Mouse (Mus musculus): ENCODE results near the gene Dynlrb2. TPM values are rescaled to one million over a fixed set of nuclear protein-coding genes. Genes with fewer than 3 reads are reported as not detected.
A peak's percentile ranks its signal among the peaks of the same experiment; 100 is the strongest.

The Dynlrb2 gene
- total and polyA plus RNA-seq, 2 experiments from 2014 or later, result not detected

DNA sequence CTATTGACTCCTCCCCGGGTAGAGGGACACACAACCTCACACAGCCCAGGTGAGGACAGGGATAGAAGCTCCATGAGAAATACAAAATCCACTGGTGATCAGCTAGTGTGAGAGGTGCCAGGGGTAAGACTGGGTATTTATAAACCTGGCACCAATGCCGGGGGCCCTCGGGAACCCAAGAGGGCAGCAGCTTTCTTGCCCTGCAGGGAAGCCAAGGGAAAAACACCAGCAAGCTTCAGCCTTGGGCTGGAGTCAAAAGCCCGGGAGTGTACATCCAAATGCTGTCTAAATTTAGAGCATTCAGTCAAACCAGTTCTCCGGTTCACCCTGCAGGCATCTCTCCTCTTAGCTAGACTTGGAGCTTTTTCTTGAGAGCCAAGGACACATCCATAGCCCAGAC is 38.1 kb downstream of the Dynlrb2 start:
- no peak overlapping the region for H3K9ac ChIP-seq (replicated peaks; ENCODE audit: low read depth, low read length)

DNA sequence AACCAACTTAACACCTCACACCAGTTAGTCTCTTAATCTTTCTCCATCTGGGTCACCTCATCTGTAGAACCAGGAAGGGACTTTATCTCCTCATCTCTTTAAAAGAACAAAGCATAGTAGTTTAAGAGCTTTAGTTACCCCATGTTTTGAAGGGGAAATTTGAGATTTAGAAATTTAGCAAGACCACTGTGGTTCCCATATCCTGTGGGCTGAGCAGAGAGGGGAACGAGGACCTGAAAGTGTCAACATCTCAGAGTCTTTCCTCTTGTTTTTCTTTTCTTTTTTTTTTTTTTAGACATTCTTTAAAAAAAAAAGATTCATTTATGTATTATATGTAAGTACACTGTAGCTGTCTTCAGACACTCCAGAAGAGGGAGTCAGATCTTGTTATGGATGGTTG is 38.6 kb downstream of the Dynlrb2 start:
- no peaks in the 10 kb centered on the region for H3K36me3 ChIP-seq (replicated peaks; ENCODE audit: control insufficient read depth, insufficient read depth, low read length)
- H3K27me3 ChIP-seq (ENCODE audit: control insufficient read depth, insufficient read depth, low read length), result no peaks in the 10 kb centered on the region
- TF ChIP-seq CTCF (IDR thresholded peaks at IDR 0.05; ENCODE audit: low read depth) (no peak), EP300 (IDR thresholded peaks at IDR 0.05; ENCODE audit: low read depth) (no peak)
- WGBS, result 60% methylated on average over 1 of the region's 1 CpGs
- H3K27ac ChIP-seq (ENCODE audit: low read depth), result no peak overlapping the region
- DNase-seq (ENCODE audit: low spot score) (no peak), ATAC-seq (ENCODE audit: insufficient read depth, low read depth) (no peak)
- no peaks in the 10 kb centered on the region for H3K4me1 ChIP-seq (ENCODE audit: control insufficient read depth, insufficient read depth)
- H3K4me3 ChIP-seq (ENCODE audit: low read depth, low read length), result no peak overlapping the region
- H3K9ac ChIP-seq (replicated peaks; ENCODE audit: low read depth, low read length), result no peak overlapping the region
- H3K4me2 ChIP-seq (ENCODE audit: low read depth, low read length), result no peak overlapping the region
- no peaks in the 10 kb centered on the region for H3K9me3 ChIP-seq (replicated peaks; ENCODE audit: control insufficient read depth, low read length)

More for the DNA sequence above, 38.1 kb downstream of the Dynlrb2 start:
- H3K9me3 ChIP-seq (replicated peaks; ENCODE audit: control insufficient read depth, low read length), result no peaks in the 10 kb centered on the region
- WGBS, result 53% methylated on average over 5 of the region's 5 CpGs
- no peaks in the 10 kb centered on the region for H3K4me1 ChIP-seq (ENCODE audit: control insufficient read depth, insufficient read depth)
- H3K27ac ChIP-seq (ENCODE audit: low read depth), result no peak overlapping the region
- no peak overlapping the region for H3K4me2 ChIP-seq (ENCODE audit: low read depth, low read length)
- H3K36me3 ChIP-seq (replicated peaks; ENCODE audit: control insufficient read depth, insufficient read depth, low read length), result no peaks in the 10 kb centered on the region
- no peak for TF ChIP-seq EP300 (IDR thresholded peaks at IDR 0.05; ENCODE audit: low read depth)
- TF ChIP-seq CTCF (IDR thresholded peaks at IDR 0.05; ENCODE audit: low read depth), result no peak
- ATAC-seq (ENCODE audit: insufficient read depth, low read depth) (0 out of 2 replicates have a peak, but pooled peaks have one; percentile 14), DNase-seq (ENCODE audit: low spot score) (peak; percentile 5)
- no peaks in the 10 kb centered on the region for H3K27me3 ChIP-seq (ENCODE audit: control insufficient read depth, insufficient read depth, low read length)
- H3K4me3 ChIP-seq (ENCODE audit: low read depth, low read length), result no peak overlapping the region

DNA sequence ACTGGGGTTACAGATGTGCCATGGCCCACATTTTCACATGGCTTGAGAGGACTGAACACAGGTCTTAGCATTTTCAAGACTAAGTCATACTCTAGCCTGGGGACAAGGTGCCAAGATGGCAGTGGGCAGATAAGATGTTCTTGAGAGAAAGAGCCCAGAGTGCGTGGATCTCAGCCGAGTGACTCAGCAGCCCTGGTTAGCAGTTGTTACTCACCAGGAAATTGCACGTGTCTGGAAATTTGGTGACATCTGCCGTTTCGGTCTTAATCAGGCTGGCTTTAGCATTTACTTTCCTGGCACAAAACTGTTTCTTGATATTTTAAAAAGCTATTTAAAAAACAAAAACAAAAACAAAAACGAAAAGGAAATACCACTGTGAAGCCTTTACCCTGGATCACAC is 47.5 kb downstream of the Dynlrb2 start:
- Histone ChIP-seq H3K27me3 (ENCODE audit: control insufficient read depth, insufficient read depth, low read length) (no peaks in the 10 kb centered on the region), H3K4me2 (ENCODE audit: low read depth, low read length) (no peak overlapping the region), H3K4me3 (ENCODE audit: low read depth, low read length) (no peak overlapping the region), H3K27ac (ENCODE audit: low read depth) (no peak overlapping the region), H3K36me3 (replicated peaks; ENCODE audit: control insufficient read depth, insufficient read depth, low read length) (no peaks in the 10 kb centered on the region), H3K9me3 (replicated peaks; ENCODE audit: control insufficient read depth, low read length) (no peaks in the 10 kb centered on the region), H3K4me1 (ENCODE audit: control insufficient read depth, insufficient read depth) (no peaks in the 10 kb centered on the region), H3K9ac (replicated peaks; ENCODE audit: low read depth, low read length) (no peak overlapping the region)
- TF ChIP-seq EP300 (IDR thresholded peaks at IDR 0.05; ENCODE audit: low read depth), result no peak
- no peak for TF ChIP-seq CTCF (IDR thresholded peaks at IDR 0.05; ENCODE audit: low read depth)
- DNase-seq (ENCODE audit: low spot score) (no peak), ATAC-seq (ENCODE audit: insufficient read depth, low read depth) (no peak)
- 70% methylated on average over 6 of the region's 6 CpGs for WGBS

DNA sequence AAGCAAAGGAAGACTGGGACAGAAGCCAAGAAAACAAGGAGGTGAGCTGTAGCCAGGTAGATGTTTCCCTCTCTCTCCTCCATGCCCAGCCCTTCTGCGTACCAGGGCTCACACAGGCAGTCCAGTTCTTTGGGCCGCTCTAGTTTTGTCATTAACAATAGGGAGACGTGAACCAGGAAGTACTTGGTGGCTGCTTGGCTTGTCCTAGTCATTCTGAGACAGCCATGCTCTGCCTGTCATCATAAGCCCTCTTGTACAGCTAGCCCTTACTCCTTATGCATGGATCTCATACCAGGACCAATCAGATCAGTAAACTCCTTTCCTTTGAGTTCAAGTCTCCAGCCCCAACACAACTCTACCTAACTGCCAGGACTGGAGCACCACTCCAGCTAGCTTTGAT is 48.0 kb downstream of the Dynlrb2 start:
- WGBS, result 63% methylated on average over 3 of the region's 3 CpGs

More for the DNA sequence above, 48.0 kb downstream of the Dynlrb2 start:
- TF ChIP-seq EP300 (IDR thresholded peaks at IDR 0.05; ENCODE audit: low read depth), result no peak
- DNase-seq (ENCODE audit: low spot score) (no peak), ATAC-seq (ENCODE audit: insufficient read depth, low read depth) (no peak)
- Histone ChIP-seq H3K27me3 (ENCODE audit: control insufficient read depth, insufficient read depth, low read length) (no peaks in the 10 kb centered on the region), H3K36me3 (replicated peaks; ENCODE audit: control insufficient read depth, insufficient read depth, low read length) (no peaks in the 10 kb centered on the region), H3K9ac (replicated peaks; ENCODE audit: low read depth, low read length) (no peak overlapping the region), H3K4me3 (ENCODE audit: low read depth, low read length) (no peak overlapping the region), H3K4me1 (ENCODE audit: control insufficient read depth, insufficient read depth) (no peaks in the 10 kb centered on the region), H3K4me2 (ENCODE audit: low read depth, low read length) (no peak overlapping the region), H3K9me3 (replicated peaks; ENCODE audit: control insufficient read depth, low read length) (no peaks in the 10 kb centered on the region), H3K27ac (ENCODE audit: low read depth) (no peak overlapping the region)

Other genes with a start within 250 kb of the Dynlrb2 start
- 3.6 and 4.7 TPM in 2 replicates for gene Cdyl2, start 228.0 kb downstream of the Dynlrb2 start, total RNA-seq (2014; rRNA removed; ENCODE audit: low replicate concordance)
- gene Cdyl2, start 228.0 kb downstream of the Dynlrb2 start, polyA plus RNA-seq (2015; fragmentation: Nextera tagmentation; extraction: Ambion mirVana), result 3.3 and 4.2 TPM in 2 replicates